Mouse (Mus musculus) E14TG2a.4 (cell line): ENCODE results near the gene Pvalb.

ENCODE experiments used
- H3K27me3 ChIP-seq: 2 replicates; pipeline ENCODE4 v1.6.1; 2014; ENCODE audit warnings: low read length, control low read depth; ENCODE audit not compliant: insufficient read depth
- H3K36me3 ChIP-seq: 2 replicates; pipeline ENCODE4 v1.6.1; 2014; ENCODE audit warnings: low read length, control low read depth; ENCODE audit not compliant: insufficient read depth
- H3K4me1 ChIP-seq: replicated peaks from 2 replicates; pipeline ENCODE4 v1.6.1; 2014; ENCODE audit warnings: low read depth, low read length, control low read depth
- H3K4me3 ChIP-seq: replicated peaks from 2 replicates; pipeline ENCODE4 v1.5.1; 2014; ENCODE audit warnings: mild to moderate bottlenecking, low read length
- H3K9me3 ChIP-seq: 2 replicates; pipeline ENCODE4 v1.6.1; 2014; ENCODE audit warnings: low read length, control low read depth
- CTCF ChIP-seq: conservative IDR thresholded peaks from 2 replicates; pipeline ENCODE4 v1.5.1; 2014; ENCODE audit warnings: low read length
- NANOG ChIP-seq: IDR thresholded peaks from 2 replicates; pipeline ENCODE4 v1.6.1; 2014; ENCODE audit warnings: borderline replicate concordance, low read length, mixed read lengths
- POU5F1 ChIP-seq: IDR thresholded peaks from 2 replicates; pipeline ENCODE4 v1.6.1; 2014; ENCODE audit warnings: low read length, borderline replicate concordance

The Pvalb gene

DNA sequence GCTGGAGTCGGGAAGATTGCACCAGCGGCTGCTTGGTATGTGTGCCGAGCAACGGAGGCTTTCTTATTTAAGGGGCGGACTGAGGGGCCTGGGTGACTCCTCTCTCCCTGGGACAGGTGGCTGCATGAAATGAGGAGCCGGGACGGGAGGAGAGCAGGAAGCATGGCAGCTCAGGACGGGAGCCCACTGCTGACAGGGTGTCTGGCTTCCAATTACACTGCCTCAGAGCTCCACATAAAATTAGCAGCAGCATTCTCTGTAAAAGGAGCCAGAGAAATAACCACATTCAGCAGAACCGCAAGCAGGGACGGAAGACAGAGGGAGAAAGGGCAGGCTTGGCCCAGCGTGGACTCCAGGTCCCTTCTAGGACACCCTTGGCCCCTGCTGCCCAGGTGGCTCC is 35.1 kb upstream of the Pvalb start:
- Histone ChIP-seq H3K4me1 (no peaks in the 10 kb centered on the region), H3K27me3 (peaks cover 16% of the 10 kb centered on the region), H3K4me3 (no peak overlapping the region), H3K9me3 (no peaks in the 10 kb centered on the region), H3K36me3 (no peaks in the 10 kb centered on the region)
- TF ChIP-seq CTCF (no peak), NANOG (no peak), POU5F1 (no peak)

DNA sequence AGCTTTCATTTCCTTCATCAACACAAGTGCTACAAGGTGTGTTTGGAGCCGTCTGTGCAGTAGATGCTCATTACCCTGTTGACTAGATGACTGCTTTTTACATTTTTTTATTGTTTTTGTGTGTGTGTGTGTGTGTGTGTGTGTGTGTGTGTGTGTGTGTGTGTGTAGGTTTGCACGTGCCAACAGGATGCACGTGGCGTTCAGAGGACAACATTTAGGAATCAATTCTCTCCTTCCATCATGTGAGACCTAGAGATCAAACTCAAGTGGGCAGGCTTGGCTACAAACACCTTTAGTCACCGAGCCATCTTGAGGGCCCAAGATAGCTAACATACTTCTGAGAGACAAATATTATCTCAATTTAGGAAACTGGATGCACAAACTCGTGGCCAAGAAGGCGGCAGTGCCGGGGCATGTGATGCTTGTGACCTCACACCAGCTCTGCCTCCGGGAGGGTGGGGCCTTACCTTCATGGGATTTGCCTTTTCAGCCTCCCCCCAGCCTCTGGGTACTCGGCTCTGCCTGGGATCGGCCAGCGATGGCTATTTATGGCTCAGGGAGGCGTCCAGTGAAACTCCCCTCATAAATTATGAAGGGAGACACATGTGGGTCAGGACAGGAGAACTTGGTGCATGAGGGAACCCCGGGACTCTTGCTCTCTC is 33.9 kb upstream of the Pvalb start:
- H3K4me3 ChIP-seq, result no peak overlapping the region
- TF ChIP-seq POU5F1, result no peak
- TF ChIP-seq NANOG, result no peak
- H3K36me3 ChIP-seq, result no peaks in the 10 kb centered on the region
- H3K9me3 ChIP-seq, result no peaks in the 10 kb centered on the region
- H3K27me3 ChIP-seq, result peaks cover 13% of the 10 kb centered on the region
- H3K4me1 ChIP-seq, result peaks cover under 1% of the 10 kb centered on the region; the same call in 1 of the 2 replicates

DNA sequence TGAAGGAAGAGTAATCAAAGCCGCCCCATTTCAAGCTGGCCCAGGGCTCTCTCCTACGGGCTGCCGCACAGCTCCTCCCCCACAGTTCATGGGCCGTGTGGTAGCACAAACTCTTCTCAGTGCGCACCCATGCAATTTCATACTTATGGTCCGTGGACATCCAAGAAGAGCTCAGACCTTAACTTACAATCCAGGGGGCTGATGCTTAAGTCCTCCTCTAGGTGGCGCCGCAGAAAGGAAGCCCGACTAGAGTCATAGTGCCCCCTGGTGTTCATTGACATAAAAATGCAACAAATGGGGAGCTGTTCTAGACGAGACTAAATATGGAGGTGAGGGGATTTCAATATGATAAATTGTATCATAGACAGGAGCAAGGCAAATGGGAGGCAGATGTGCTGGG is 33.3 kb upstream of the Pvalb start:
- Histone ChIP-seq H3K9me3 (no peaks in the 10 kb centered on the region), H3K4me3 (no peak overlapping the region), H3K36me3 (no peaks in the 10 kb centered on the region), H3K27me3 (peaks cover 7% of the 10 kb centered on the region; the same call in 1 of the 2 replicates), H3K4me1 (peaks cover 5% of the 10 kb centered on the region; the same call in 1 of the 2 replicates)
- TF ChIP-seq CTCF (peak; percentile 89), NANOG (no peak), POU5F1 (no peak)

DNA sequence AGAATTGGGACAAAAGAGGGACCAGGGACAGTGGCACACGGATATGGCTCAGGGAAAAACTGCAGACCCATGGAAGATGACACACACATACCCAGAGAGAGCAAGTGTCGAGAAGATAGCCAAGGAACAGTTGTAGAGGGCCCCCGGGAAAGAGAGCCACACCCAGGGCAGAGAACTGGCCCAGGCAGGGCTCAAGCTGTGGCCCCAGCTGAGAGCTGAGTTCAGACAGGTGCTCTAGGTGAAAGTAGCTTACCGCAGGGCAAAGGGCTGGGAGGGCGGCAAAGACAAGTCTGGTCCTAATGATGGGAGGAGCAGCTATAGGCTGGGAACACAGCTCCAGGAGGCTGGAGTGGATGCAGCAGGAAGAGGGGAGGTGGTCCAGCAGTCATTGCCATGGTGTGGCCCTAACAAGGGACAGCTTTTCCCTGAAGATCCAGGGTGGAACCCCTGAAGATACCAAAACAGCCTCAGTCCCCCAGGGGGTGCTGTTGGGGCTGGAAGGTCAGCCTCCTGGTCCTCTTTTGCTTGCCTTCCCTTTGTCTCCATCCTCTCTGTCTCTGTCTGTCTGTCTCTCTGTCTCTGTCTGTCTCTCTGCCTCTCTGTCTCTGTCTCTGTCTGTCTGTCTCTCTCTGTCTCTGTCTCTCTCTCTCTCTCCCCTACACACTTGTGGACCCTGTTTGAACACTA is 28.8 kb upstream of the Pvalb start:
- peaks cover 11% of the 10 kb centered on the region for H3K9me3 ChIP-seq
- TF ChIP-seq POU5F1, result no peak
- TF ChIP-seq CTCF, result 0 out of 2 replicates have a peak, but pooled peaks have one; percentile 7
- peaks cover 7% of the 10 kb centered on the region; the same call in 1 of the 2 replicates for H3K27me3 ChIP-seq
- no peaks in the 10 kb centered on the region for H3K36me3 ChIP-seq
- H3K4me3 ChIP-seq, result no peak overlapping the region
- H3K4me1 ChIP-seq, result peaks cover 5% of the 10 kb centered on the region; the same call in 1 of the 2 replicates

DNA sequence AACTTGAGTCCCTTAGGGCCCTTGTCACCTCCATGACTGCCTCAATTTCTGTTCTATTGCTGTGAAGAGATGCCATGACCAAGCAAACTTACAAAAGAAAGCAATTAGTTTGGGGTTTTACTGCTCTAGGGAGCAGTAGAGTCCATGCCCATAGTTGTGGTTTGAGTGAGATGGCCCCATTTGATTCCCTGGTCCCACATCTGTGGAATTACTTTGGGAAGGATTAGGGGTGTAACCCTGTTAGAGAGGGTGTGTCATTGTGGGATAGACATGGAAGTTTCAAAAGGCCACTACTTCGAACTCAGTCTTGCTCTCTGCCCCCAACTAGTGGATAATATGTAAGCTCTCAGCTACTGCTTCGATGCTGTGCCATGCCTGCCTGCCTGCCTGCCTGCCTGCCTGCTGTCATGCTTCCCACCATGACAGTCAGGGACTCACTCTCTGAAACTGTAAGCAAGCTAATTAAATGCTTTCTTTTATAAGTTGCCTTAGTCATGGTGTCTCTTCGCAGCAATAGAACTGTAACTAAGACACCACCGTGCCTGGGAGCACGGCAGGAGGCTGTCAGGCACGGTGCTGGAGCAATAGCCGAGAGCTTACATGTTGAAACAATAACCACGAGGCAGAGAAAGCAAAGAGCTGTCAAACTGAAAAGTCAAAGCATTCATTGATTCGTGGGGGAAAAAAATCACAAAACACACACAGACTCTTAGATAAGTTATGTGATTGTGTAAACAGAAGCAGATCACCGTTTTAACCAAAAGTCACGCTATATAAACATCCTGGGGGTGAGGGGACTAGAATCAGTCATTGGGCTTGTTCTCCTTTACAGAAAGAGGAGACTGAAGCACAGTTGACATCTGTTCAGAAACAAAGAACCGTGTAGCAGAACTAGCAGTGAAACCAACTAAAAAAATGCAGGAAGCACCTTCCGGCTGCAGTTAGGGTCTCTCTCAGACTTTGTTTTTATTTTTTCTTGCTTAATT is 25.4 kb upstream of the Pvalb start:
- Histone ChIP-seq H3K4me1 (peaks cover 9% of the 10 kb centered on the region; the same call in 1 of the 2 replicates), H3K9me3 (peaks cover 11% of the 10 kb centered on the region), H3K27me3 (no peaks in the 10 kb centered on the region), H3K4me3 (no peak overlapping the region), H3K36me3 (no peaks in the 10 kb centered on the region)
- TF ChIP-seq CTCF (no peak), POU5F1 (no peak), NANOG (no peak)

DNA sequence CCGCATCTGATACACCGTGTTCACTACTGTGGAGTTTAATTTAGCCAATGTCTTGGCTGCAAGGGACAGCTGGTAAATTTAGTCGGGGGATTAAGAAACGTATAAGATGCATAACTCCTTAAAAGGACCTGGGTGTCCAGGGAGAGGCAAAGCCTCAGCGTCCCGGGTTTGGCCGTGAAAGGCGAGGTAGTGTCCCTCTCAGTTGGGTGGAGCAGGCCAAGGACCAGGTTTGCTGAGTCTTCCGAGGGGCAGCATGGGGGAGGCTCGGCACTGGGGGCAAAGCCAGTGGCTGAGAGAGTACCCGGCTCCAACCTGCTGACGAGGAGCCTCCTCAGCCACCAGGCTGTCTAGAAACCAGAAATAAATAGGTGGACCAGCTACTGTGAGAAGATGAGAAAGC is 21.6 kb upstream of the Pvalb start:
- H3K4me3 ChIP-seq, result no peak overlapping the region
- no peaks in the 10 kb centered on the region for H3K27me3 ChIP-seq
- peaks cover 6% of the 10 kb centered on the region for H3K9me3 ChIP-seq
- H3K4me1 ChIP-seq, result peaks cover 4% of the 10 kb centered on the region; the same call in 1 of the 2 replicates
- no peaks in the 10 kb centered on the region for H3K36me3 ChIP-seq
- TF ChIP-seq NANOG, result no peak
- TF ChIP-seq POU5F1, result no peak
- TF ChIP-seq CTCF, result no peak

DNA sequence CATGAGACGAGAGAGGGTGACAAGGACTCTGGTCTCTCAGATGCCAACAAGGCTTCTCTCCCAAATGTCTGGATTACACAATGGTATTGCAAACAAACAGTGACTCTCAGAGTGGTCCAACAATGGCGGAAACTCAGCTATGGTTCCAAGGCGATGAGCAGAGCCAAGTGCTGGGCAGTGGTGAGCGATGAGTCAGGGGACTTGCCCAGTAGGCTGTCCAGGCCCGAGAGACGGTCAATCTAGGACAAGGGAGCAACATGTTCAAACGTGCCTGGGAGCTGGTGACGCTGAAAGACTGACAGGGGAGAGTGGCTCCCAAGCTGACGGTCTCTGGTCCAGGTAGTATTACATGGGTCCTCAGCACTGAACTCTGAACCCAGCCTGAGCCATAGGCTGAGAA is 9.1 kb upstream of the Pvalb start:
- Histone ChIP-seq H3K4me1 (no peaks in the 10 kb centered on the region), H3K4me3 (no peak overlapping the region), H3K36me3 (no peaks in the 10 kb centered on the region), H3K27me3 (peaks cover under 1% of the 10 kb centered on the region; the same call in 1 of the 2 replicates), H3K9me3 (0 out of 2 replicates have a peak, but pooled peaks cover 5% of the 10 kb centered on the region)
- TF ChIP-seq NANOG (no peak), POU5F1 (no peak), CTCF (no peak)

DNA sequence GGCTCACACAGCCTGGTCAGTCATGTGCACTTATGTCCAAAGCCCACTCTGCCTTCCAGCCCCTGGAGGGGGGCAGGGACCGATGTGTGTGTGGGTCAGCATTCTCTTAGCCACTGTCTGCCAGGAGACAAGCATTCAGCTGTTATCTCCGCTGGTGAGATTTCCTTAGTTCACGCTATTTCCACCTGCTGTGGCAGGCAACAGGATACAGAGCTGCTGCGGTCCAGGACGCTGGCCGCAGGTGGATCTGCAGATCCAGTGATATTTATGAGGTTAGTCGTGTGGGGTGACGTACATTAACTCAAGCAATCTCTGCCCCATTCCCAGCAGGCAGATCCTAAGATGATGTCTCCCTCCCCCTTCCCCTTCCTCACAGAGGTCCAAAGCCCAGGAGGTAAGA is 5.2 kb upstream of the Pvalb start:
- TF ChIP-seq NANOG (no peak), POU5F1 (no peak), CTCF (no peak)
- peaks cover 10% of the 10 kb centered on the region for H3K27me3 ChIP-seq
- no peak overlapping the region for H3K4me3 ChIP-seq
- no peaks in the 10 kb centered on the region for H3K4me1 ChIP-seq
- no peaks in the 10 kb centered on the region for H3K9me3 ChIP-seq
- no peaks in the 10 kb centered on the region for H3K36me3 ChIP-seq
